Mouse (Mus musculus): ENCODE results near the gene Rrp15.

Rrp15 gene

GRCm38 (mm10) chr1:186673166-186673565 is 76.0 kb downstream of the Rrp15 start:
- no peak for DNase-seq (ENCODE audit: low spot score)
